In the genomic region with DNA sequence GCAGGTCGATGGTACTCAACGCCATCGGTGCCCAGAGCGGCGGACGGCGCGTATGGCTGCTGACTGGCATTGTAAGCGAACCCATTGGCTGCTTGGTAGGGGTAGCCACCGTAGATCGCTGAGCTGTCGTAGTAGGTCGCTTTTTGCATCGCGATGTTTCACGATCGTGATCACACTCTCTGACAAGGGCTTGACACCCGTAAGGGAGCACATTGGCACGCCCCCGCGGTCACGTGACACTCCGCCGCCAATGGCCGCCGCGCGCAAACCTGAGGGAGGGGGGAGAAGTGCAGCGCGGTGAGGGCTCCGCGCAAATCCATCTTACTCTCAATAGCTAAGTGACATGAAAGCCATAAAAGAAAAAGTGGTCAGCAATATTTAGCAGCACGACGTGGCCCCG, we compare ENCODE assay signal across 8 mouse cellular contexts. TPM values are rescaled to one million over a fixed set of nuclear protein-coding genes. Genes with fewer than 3 reads are reported as not detected.
DNase-seq lines count a peak whose midpoint lies in the region; ATAC-seq lines count a peak whose summit lies in the region.

No protein-coding gene starts in this region.

- no peak overlapping the region for H3K9ac ChIP-seq in heart, embryonic 15.5 days

- WGBS in embryonic facial prominence, embryonic 10.5 days, result under 1% methylated on average over 35 of the region's 35 CpGs
- WGBS in heart, embryonic 15.5 days, result under 1% methylated on average over 35 of the region's 35 CpGs

- no peaks in the 10 kb centered on the region for H3K9me3 ChIP-seq in embryonic facial prominence, embryonic 10.5 days
- H3K9me3 ChIP-seq in heart, embryonic 15.5 days (replicated peaks), result no peaks in the 10 kb centered on the region

- peak overlapping the region; percentile 75 for H3K27ac ChIP-seq in embryonic facial prominence, embryonic 10.5 days (replicated peaks)
- H3K27ac ChIP-seq in heart, embryonic 15.5 days, result peak overlapping the region; percentile 70; the same call in 1 of the 2 replicates

- H3K36me3 ChIP-seq in embryonic facial prominence, embryonic 10.5 days (replicated peaks), result no peaks in the 10 kb centered on the region
- H3K36me3 ChIP-seq in heart, embryonic 15.5 days, result no peaks in the 10 kb centered on the region

- H3K4me2 ChIP-seq in heart, embryonic 15.5 days, result peak overlapping the region; percentile 44

- H3K4me1 ChIP-seq in embryonic facial prominence, embryonic 10.5 days, result peaks cover 40% of the 10 kb centered on the region
- H3K4me1 ChIP-seq in heart, embryonic 15.5 days (replicated peaks), result peaks cover 21% of the 10 kb centered on the region

- peak; percentile 20 for ATAC-seq in heart, embryonic 15.5 days (replicated peaks; ENCODE audit: insufficient number of reproducible peaks, insufficient read depth, low FRiP score, low read depth)

- H3K4me3 ChIP-seq in embryonic facial prominence, embryonic 10.5 days, result peak overlapping the region; percentile 78
- H3K4me3 ChIP-seq in heart, embryonic 15.5 days, result peak overlapping the region; percentile 32

- peaks cover 100% of the 10 kb centered on the region for H3K27me3 ChIP-seq in embryonic facial prominence, embryonic 10.5 days (replicated peaks; ENCODE audit: low read depth, poor library complexity, severe bottlenecking)
- H3K27me3 ChIP-seq in heart, embryonic 15.5 days, result peaks cover 96% of the 10 kb centered on the region

- peak; percentile 94 for DNase-seq in adrenal gland, adult 2 months
- peak; percentile 89 for DNase-seq in embryonic facial prominence, embryonic 10.5 days (ENCODE audit: low spot score)
- DNase-seq in kidney, postnatal 25 days, result peak; percentile 95 to 97
- DNase-seq in mesoderm, embryonic 11.5 days (ENCODE audit: low read depth, low spot score), result peak; percentile 97
- DNase-seq in yolk sac, embryonic 10.5 days (ENCODE audit: low spot score), result peak; percentile 89
- no peak for DNase-seq in right cerebral cortex, postnatal 10 days (ENCODE audit: low spot score in 2 of 2)
- DNase-seq in cerebellum, adult 9-10 months, result no peak

RNA-seq across cellular contexts. Expression of a gene that starts 4.8 kb away (rescaled TPM):
- total RNA-seq in adrenal gland, adult 2 months (2021), result under 1 TPM; 0.35 to 0.41 TPM
- polyA plus RNA-seq in adrenal gland, adult 2 months (2012; rRNA removed), result 0.02 and 0.04 TPM in 2 replicates
- 0.12 and 0.64 TPM in 2 replicates for polyA plus RNA-seq in embryonic facial prominence, embryonic 10.5 days (2016; fragmentation: Nextera tagmentation; extraction: Ambion mirVana)
- polyA plus RNA-seq in heart, embryonic 15.5 days (2015; fragmentation: Nextera tagmentation; extraction: Ambion mirVana), result 0.33 and 0.68 TPM in 2 replicates

RNA-seq across cellular contexts. Expression of a gene that starts 7.9 kb away (rescaled TPM):
- 1 to 10 TPM; 1.5 to 2.6 TPM for total RNA-seq in adrenal gland, adult 2 months (2021)
- polyA plus RNA-seq in adrenal gland, adult 2 months (2012; rRNA removed), result 1.1 and 1.7 TPM in 2 replicates
- polyA plus RNA-seq in embryonic facial prominence, embryonic 10.5 days (2016; fragmentation: Nextera tagmentation; extraction: Ambion mirVana), result 8.7 and 16.7 TPM in 2 replicates
- polyA plus RNA-seq in heart, embryonic 15.5 days (2015; fragmentation: Nextera tagmentation; extraction: Ambion mirVana), result 1.2 and 3.1 TPM in 2 replicates

RNA-seq across cellular contexts. Expression of a gene that starts 14.4 kb away (rescaled TPM):
- total RNA-seq in adrenal gland, adult 2 months (2021), result under 1 TPM; 0.52 to 0.86 TPM
- polyA plus RNA-seq in adrenal gland, adult 2 months (2012; rRNA removed), result 0.47 and 0.68 TPM in 2 replicates
- polyA plus RNA-seq in embryonic facial prominence, embryonic 10.5 days (2016; fragmentation: Nextera tagmentation; extraction: Ambion mirVana), result 0.57 and 0.62 TPM in 2 replicates
- polyA plus RNA-seq in heart, embryonic 15.5 days (2015; fragmentation: Nextera tagmentation; extraction: Ambion mirVana), result 0.59 and 1.1 TPM in 2 replicates

RNA-seq across cellular contexts. Expression of a gene that starts 19.1 kb away (rescaled TPM):
- 1 to 10 TPM; 2.2 to 6.3 TPM for total RNA-seq in adrenal gland, adult 2 months (2021)
- polyA plus RNA-seq in adrenal gland, adult 2 months (2012; rRNA removed), result 0.99 and 4.0 TPM in 2 replicates
- 0.09 TPM in 1 of 2 replicates, not detected in the other for polyA plus RNA-seq in embryonic facial prominence, embryonic 10.5 days (2016; fragmentation: Nextera tagmentation; extraction: Ambion mirVana)
- 0.43 and 0.77 TPM in 2 replicates for polyA plus RNA-seq in heart, embryonic 15.5 days (2015; fragmentation: Nextera tagmentation; extraction: Ambion mirVana)

RNA-seq across cellular contexts. Expression of a gene that starts 31.9 kb away (rescaled TPM):
- 10 to 100 TPM; 13.6 to 22.8 TPM for total RNA-seq in adrenal gland, adult 2 months (2021)
- 12.9 and 16.3 TPM in 2 replicates for polyA plus RNA-seq in adrenal gland, adult 2 months (2012; rRNA removed)
- polyA plus RNA-seq in embryonic facial prominence, embryonic 10.5 days (2016; fragmentation: Nextera tagmentation; extraction: Ambion mirVana), result 0.23 TPM in 1 of 2 replicates, not detected in the other
- 2.3 and 6.3 TPM in 2 replicates for polyA plus RNA-seq in heart, embryonic 15.5 days (2015; fragmentation: Nextera tagmentation; extraction: Ambion mirVana)

Comparison
In these comparisons a context has a peak if more than half of its experiments do, and no peak if none do; other contexts are left out.
1. DNase-seq: peak in adrenal gland, adult 2 months (single experiment), embryonic facial prominence, embryonic 10.5 days (single experiment), kidney, postnatal 25 days (2 of 2), mesoderm, embryonic 11.5 days (single experiment) and yolk sac, embryonic 10.5 days (single experiment); none in right cerebral cortex, postnatal 10 days (0 of 2) and cerebellum, adult 9-10 months (single experiment).